Mouse (Mus musculus): ENCODE results near the gene Spata6.

The Spata6 gene

DNA sequence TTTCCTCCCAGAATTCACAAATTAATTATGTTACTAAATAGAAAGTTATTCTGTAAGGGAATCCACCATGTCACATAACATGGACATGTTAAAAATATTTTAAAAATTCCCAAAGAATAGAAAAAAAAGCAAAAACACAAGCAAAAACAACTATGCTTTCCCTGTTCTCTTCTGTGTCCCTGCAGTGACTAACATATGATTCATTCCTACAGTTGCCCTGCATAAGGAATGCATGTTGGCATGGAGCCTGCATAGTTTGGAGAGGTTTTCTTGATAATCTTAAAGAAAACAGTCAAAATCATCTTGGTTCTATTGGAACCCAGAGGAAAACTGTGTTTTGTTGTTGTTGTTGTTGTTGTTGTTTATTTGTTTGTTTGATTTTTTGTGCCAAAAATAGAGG, 132.8 kb downstream of the Spata6 start:
- peak; percentile 14 for DNase-seq

- peak; percentile 51 for DNase-seq
Observed at GRCm38 (mm10) chr4:111866701-111867100, 146.9 kb downstream of the Spata6 start.

GRCm38 (mm10) chr4:111867743-111868401, 148.1 kb downstream of the Spata6 start:
- DNase-seq, result peak; percentile 42
